Mouse (Mus musculus) embryonic facial prominence, embryonic 15.5 days (tissue): ENCODE results near the gene Nfib. TPM values are rescaled to one million over a fixed set of nuclear protein-coding genes. Genes with fewer than 3 reads are reported as not detected.
A peak's percentile ranks its signal among the peaks of the same experiment; 100 is the strongest.
"Not testable (repeated sequence)": the region's sequence is repeated elsewhere in the genome, so short reads cannot be mapped to it uniquely, and the experiment has no call there.

Experiments
- ATAC-seq: fragments of 200-750 bp; cut with Nextera tagmentation; 2 replicates; pipeline ENCODE4 v1.8.0; 2017; ENCODE audit warnings: low read depth, moderate TSS enrichment; ENCODE audit not compliant: insufficient number of reproducible peaks, low FRiP score, low TSS enrichment
- H3K27ac ChIP-seq: fragments of 300-500 bp; sonication (generic); replicated peaks from 2 replicates; pipeline ENCODE4 v1.5.1; 2015; ENCODE audit warnings: mild to moderate bottlenecking, inconsistent platforms
- H3K27me3 ChIP-seq: fragments of 300-500 bp; sonication (generic); 2 replicates; pipeline ENCODE4 v1.6.1; 2015; ENCODE audit warnings: inconsistent platforms
- H3K36me3 ChIP-seq: fragments of 300-500 bp; sonication (generic); 2 replicates; pipeline ENCODE4 v1.6.1; 2015; ENCODE audit warnings: mild to moderate bottlenecking, inconsistent platforms
- H3K4me1 ChIP-seq: fragments of 300-500 bp; sonication (generic); 2 replicates; pipeline ENCODE4 v1.6.1; 2015; ENCODE audit warnings: inconsistent platforms
- H3K4me2 ChIP-seq: fragments of 300-500 bp; sonication (generic); replicated peaks from 2 replicates; pipeline ENCODE4 v1.6.1; 2015; ENCODE audit warnings: mild to moderate bottlenecking, inconsistent platforms
- H3K4me3 ChIP-seq: fragments of 300-500 bp; sonication (generic); replicated peaks from 2 replicates; pipeline ENCODE4 v1.5.1; 2015; ENCODE audit warnings: mild to moderate bottlenecking, inconsistent platforms
- H3K9ac ChIP-seq: fragments of 300-500 bp; sonication (generic); 2 replicates; pipeline ENCODE4 v1.6.1; 2015; ENCODE audit warnings: inconsistent platforms
- H3K9me3 ChIP-seq: fragments of 300-500 bp; sonication (generic); replicated peaks from 2 replicates; pipeline ENCODE4 v1.6.1; 2016; ENCODE audit warnings: inconsistent platforms
- WGBS: fragments of 180-500 bp; shearing (Covaris S2); methylation state at CpG from one replicate; pipeline ENCODE4 v1.1.7; 2015; 5-methylcytosine and 5-hydroxymethylcytosine counted together
- polyA plus RNA-seq: library from polyadenylated mRNA; unstranded; fragments of >200 nt; fragmentation: Nextera tagmentation; extraction: Ambion mirVana; gene quantifications from 2 replicates; pipeline ENCODE4 v1.2.1, GENCODE M21; 2015

The Nfib gene
- polyA plus RNA-seq, 1 experiment from 2014 or later, result 85.7 TPM

GRCm38 (mm10) chr4:82258545-82258944, 447.0 kb downstream of the Nfib start:
- not testable (repeated sequence) for H3K4me1 ChIP-seq, H3K36me3 ChIP-seq, H3K27me3 ChIP-seq, H3K4me3 ChIP-seq, H3K9me3 ChIP-seq, H3K27ac ChIP-seq, ATAC-seq, H3K4me2 ChIP-seq, H3K9ac ChIP-seq
- WGBS, result 86% methylated on average over 1 of the region's 1 CpGs

- Histone ChIP-seq H3K36me3 (no peaks in the 10 kb centered on the region), H3K4me3 (no peak overlapping the region), H3K4me2 (no peak overlapping the region), H3K4me1 (peaks cover 25% of the 10 kb centered on the region), H3K27me3 (no peaks in the 10 kb centered on the region), H3K9me3 (no peaks in the 10 kb centered on the region), H3K27ac (no peak overlapping the region), H3K9ac (no peak overlapping the region)
- ATAC-seq, result no peak
- 78% methylated on average over 8 of the region's 8 CpGs for WGBS
Observed at GRCm38 (mm10) chr4:82252054-82252453, 453.5 kb downstream of the Nfib start.

- Histone ChIP-seq H3K9me3 (no peaks in the 10 kb centered on the region), H3K4me2 (no peak overlapping the region), H3K4me3 (no peak overlapping the region), H3K27me3 (no peaks in the 10 kb centered on the region), H3K36me3 (no peaks in the 10 kb centered on the region), H3K4me1 (peaks cover 29% of the 10 kb centered on the region), H3K9ac (no peak overlapping the region), H3K27ac (peak overlapping the region; percentile 94)
- WGBS, result 12% methylated on average over 5 of the region's 5 CpGs
- peak; percentile 80 for ATAC-seq
Observed at GRCm38 (mm10) chr4:82250355-82250659, 455.2 kb downstream of the Nfib start.

- 14% methylated on average over 11 of the region's 11 CpGs for WGBS
- ATAC-seq, result peak; percentile 79
- Histone ChIP-seq H3K4me1 (peaks cover 29% of the 10 kb centered on the region), H3K36me3 (no peaks in the 10 kb centered on the region), H3K27ac (peak overlapping the region; percentile 94), H3K27me3 (no peaks in the 10 kb centered on the region), H3K4me2 (0 out of 2 replicates have a peak overlapping the region, but pooled peaks have one; percentile 4), H3K9ac (no peak overlapping the region), H3K4me3 (no peak overlapping the region), H3K9me3 (no peaks in the 10 kb centered on the region)
Observed at GRCm38 (mm10) chr4:82249518-82250354, 455.8 kb downstream of the Nfib start.

- no peaks in the 10 kb centered on the region for H3K9me3 ChIP-seq
- ATAC-seq, result no peak
- H3K27ac ChIP-seq, result peak overlapping the region; percentile 94
- no peaks in the 10 kb centered on the region for H3K36me3 ChIP-seq
- WGBS, result 39% methylated on average over 1 of the region's 1 CpGs
- H3K27me3 ChIP-seq, result no peaks in the 10 kb centered on the region
- 0 out of 2 replicates have a peak overlapping the region, but pooled peaks have one; percentile 4 for H3K4me2 ChIP-seq
- no peak overlapping the region for H3K9ac ChIP-seq
- peaks cover 29% of the 10 kb centered on the region for H3K4me1 ChIP-seq
- no peak overlapping the region for H3K4me3 ChIP-seq
Observed at GRCm38 (mm10) chr4:82248961-82249360, 456.6 kb downstream of the Nfib start.

- Histone ChIP-seq H3K27ac (peak overlapping the region; percentile 94), H3K9me3 (no peaks in the 10 kb centered on the region), H3K36me3 (no peaks in the 10 kb centered on the region), H3K4me3 (no peak overlapping the region), H3K9ac (no peak overlapping the region), H3K4me1 (peaks cover 29% of the 10 kb centered on the region), H3K27me3 (no peaks in the 10 kb centered on the region), H3K4me2 (no peak overlapping the region)
- no peak for ATAC-seq
- 43% methylated on average over 5 of the region's 5 CpGs for WGBS
Observed at GRCm38 (mm10) chr4:82248031-82248430, 457.5 kb downstream of the Nfib start.

GRCm38 (mm10) chr4:82246290-82246689, 459.3 kb downstream of the Nfib start:
- no peaks in the 10 kb centered on the region for H3K36me3 ChIP-seq
- H3K9ac ChIP-seq, result no peak overlapping the region
- H3K9me3 ChIP-seq, result no peaks in the 10 kb centered on the region
- H3K27me3 ChIP-seq, result no peaks in the 10 kb centered on the region
- WGBS, result 59% methylated on average over 2 of the region's 2 CpGs
- H3K4me3 ChIP-seq, result no peak overlapping the region
- H3K4me1 ChIP-seq, result peaks cover 27% of the 10 kb centered on the region
- no peak overlapping the region for H3K4me2 ChIP-seq
- H3K27ac ChIP-seq, result no peak overlapping the region
- no peak for ATAC-seq

Other genes starting within 250 kb of the Nfib start
- gene Zdhhc21, start 154.2 kb upstream of the Nfib start, polyA plus RNA-seq, result 13.9 and 15.2 TPM in 2 replicates
- gene Cer1, start 179.4 kb upstream of the Nfib start, polyA plus RNA-seq, result 0.27 and 0.68 TPM in 2 replicates